Mouse (Mus musculus) embryo, embryonic 10.5 days (tissue): Measurements from ENCODE around the gene Plscr3.
"Not testable (repeated sequence)": the region's sequence is repeated elsewhere in the genome, so short reads cannot be mapped to it uniquely, and the experiment has no call there.

Experiments
- DNase-seq: peaks from one replicate; pipeline ENCODE4 v3.0.0-alpha.2; 2015; ENCODE audit warnings: low spot score

The Plscr3 gene

GRCm38 (mm10) chr11:69828832-69829231 lies 17.3 kb upstream of the Plscr3 start:
- no peak for DNase-seq

GRCm38 (mm10) chr11:69833554-69833953 lies 12.6 kb upstream of the Plscr3 start:
- no peak for DNase-seq

GRCm38 (mm10) chr11:69834001-69834549 lies 12.1 kb upstream of the Plscr3 start:
- DNase-seq: peak; percentile 35

GRCm38 (mm10) chr11:69835326-69835965 lies 10.7 kb upstream of the Plscr3 start:
- DNase-seq: peak; percentile 76

- DNase-seq: peak; percentile 18
These were observed 10.2 kb upstream of the Plscr3 start for GRCm38 (mm10) chr11:69835966-69836335.

- DNase-seq: peak; percentile 62
These were observed 9.2 kb upstream of the Plscr3 start for GRCm38 (mm10) chr11:69836703-69837576.

- no peak for DNase-seq
These were observed 8.6 kb upstream of the Plscr3 start, which contains the start of gene Nlgn2 for GRCm38 (mm10) chr11:69837604-69837951. TSS of gene Nlgn2 (minus strand) at chr11:69837784.

GRCm38 (mm10) chr11:69837952-69838713 lies 8.0 kb upstream of the Plscr3 start, which contains the start of gene Tmem256:
TSS of gene Tmem256 (plus strand) at chr11:69838514.
- DNase-seq: peak; percentile 99

GRCm38 (mm10) chr11:69838714-69839104 lies 7.5 kb upstream of the Plscr3 start:
- no peak for DNase-seq

- peak; percentile 39 for DNase-seq
These were observed 837 bp downstream of the Plscr3 start for GRCm38 (mm10) chr11:69846738-69847688.

GRCm38 (mm10) chr11:69848021-69848420 lies 1.8 kb downstream of the Plscr3 start:
- no peak for DNase-seq

GRCm38 (mm10) chr11:69849128-69849527 lies 3.0 kb downstream of the Plscr3 start:
- DNase-seq: no peak

GRCm38 (mm10) chr11:69849884-69850283 lies 3.7 kb downstream of the Plscr3 start:
- DNase-seq: no peak

- no peak for DNase-seq
These were observed 4.6 kb downstream of the Plscr3 start for GRCm38 (mm10) chr11:69850754-69851153.

GRCm38 (mm10) chr11:69853994-69854393 lies 7.8 kb downstream of the Plscr3 start:
- peak; percentile 24 for DNase-seq

- no peak for DNase-seq
These were observed 8.5 kb downstream of the Plscr3 start for GRCm38 (mm10) chr11:69854680-69855079.

- DNase-seq: peak; percentile 72
These were observed 9.2 kb downstream of the Plscr3 start for GRCm38 (mm10) chr11:69855347-69855746.

GRCm38 (mm10) chr11:69858113-69858998 lies 12.2 kb downstream of the Plscr3 start, which contains the start of gene Tnk1:
TSS of gene Tnk1 (minus strand) at chr11:69858730.
- no peak for DNase-seq

- not testable (repeated sequence) for DNase-seq
These were observed 17.6 kb downstream of the Plscr3 start for GRCm38 (mm10) chr11:69863729-69864128.
